Mouse (Mus musculus) gastrocnemius, adult 8-10 months (tissue): Measurements from ENCODE around the gene 0610040J01Rik. TPM values are rescaled to one million over a fixed set of nuclear protein-coding genes. Genes with fewer than 3 reads are reported as not detected.

Source experiments
- DNase-seq, 2 experiments: peaks; one replicate each; pipeline ENCODE4 v3.0.0; 2022; ENCODE audit warnings: low spot score in 2 of 2
- total RNA-seq, 4 experiments: library from RNA; stranded (reverse); gene quantifications; 2 replicates each; pipeline ENCODE4 v1.2.4; 2022

The 0610040J01Rik gene
- 10 to 100 TPM; 13.8 to 20.0 (median 14.3) TPM for total RNA-seq

- peak; percentile 42 to 59 for DNase-seq
Observed at GRCm38 (mm10) chr5:63811819-63812508, at the start of gene 0610040J01Rik. TSS of gene 0610040J01Rik (plus strand) at chr5:63812363.

GRCm38 (mm10) chr5:63765886-63766285, 46.3 kb upstream of the 0610040J01Rik start:
- no peak for DNase-seq

- no peak for DNase-seq
Observed at GRCm38 (mm10) chr5:63766715-63767114, 45.4 kb upstream of the 0610040J01Rik start.

GRCm38 (mm10) chr5:63767464-63767863, 44.7 kb upstream of the 0610040J01Rik start:
- DNase-seq: no peak

GRCm38 (mm10) chr5:63768220-63768619, 43.9 kb upstream of the 0610040J01Rik start:
- no peak for DNase-seq

GRCm38 (mm10) chr5:63772971-63773370, 39.2 kb upstream of the 0610040J01Rik start:
- DNase-seq: no peak

GRCm38 (mm10) chr5:63773603-63774002, 38.6 kb upstream of the 0610040J01Rik start:
- DNase-seq: no peak

GRCm38 (mm10) chr5:63788156-63788826, 23.9 kb upstream of the 0610040J01Rik start:
- no peak for DNase-seq

GRCm38 (mm10) chr5:63812509-63812865, 324 bp downstream of the 0610040J01Rik start:
- DNase-seq: no peak

- DNase-seq: no peak
Observed at GRCm38 (mm10) chr5:63816643-63817042, 4.5 kb downstream of the 0610040J01Rik start.

GRCm38 (mm10) chr5:63817270-63817669, 5.1 kb downstream of the 0610040J01Rik start:
- DNase-seq: peak; percentile 7 to 24

GRCm38 (mm10) chr5:63818975-63819374, 6.8 kb downstream of the 0610040J01Rik start:
- DNase-seq: no peak

- DNase-seq: no peak
Observed at GRCm38 (mm10) chr5:63819519-63819918, 7.4 kb downstream of the 0610040J01Rik start.

GRCm38 (mm10) chr5:63821176-63821575, 9.0 kb downstream of the 0610040J01Rik start:
- no peak for DNase-seq

GRCm38 (mm10) chr5:63821860-63822259, 9.7 kb downstream of the 0610040J01Rik start:
- no peak for DNase-seq

GRCm38 (mm10) chr5:63823362-63824332, 11.5 kb downstream of the 0610040J01Rik start:
- no peak for DNase-seq

GRCm38 (mm10) chr5:63824599-63825350, 12.6 kb downstream of the 0610040J01Rik start:
- no peak for DNase-seq

- DNase-seq: no peak
Observed at GRCm38 (mm10) chr5:63825881-63826280, 13.7 kb downstream of the 0610040J01Rik start.

GRCm38 (mm10) chr5:63827006-63827405, 14.8 kb downstream of the 0610040J01Rik start:
- no peak for DNase-seq

GRCm38 (mm10) chr5:63827415-63828053, 15.4 kb downstream of the 0610040J01Rik start:
- DNase-seq: no peak
